Mouse (Mus musculus) liver, embryonic 14.5 days (tissue): ENCODE measurements around the gene Ucma. TPM values are rescaled to one million over a fixed set of nuclear protein-coding genes. Genes with fewer than 3 reads are reported as not detected.
"Not testable (repeated sequence)": the region's sequence is repeated elsewhere in the genome, so short reads cannot be mapped to it uniquely, and the experiment has no call there.

Experiments used
- ATAC-seq: fragments of 200-750 bp; cut with Nextera tagmentation; 2 replicates; pipeline ENCODE4 v1.8.0; 2017; ENCODE audit warnings: moderate number of reproducible peaks, mild to moderate bottlenecking, moderate library complexity; ENCODE audit not compliant: insufficient read depth
- DNase-seq, 3 experiments: peaks; one replicate each; pipeline ENCODE4 v3.0.0-alpha.2; 2012 to 2013; ENCODE audit warnings: low read depth in 3 of 3, low spot score in 3 of 3
- H3K27ac ChIP-seq: fragments of 300-500 bp; sonication (generic); 2 replicates; pipeline ENCODE4 v1.5.1; 2014; ENCODE audit warnings: moderate library complexity, mild to moderate bottlenecking, control low read depth, inconsistent platforms
- H3K27me3 ChIP-seq: fragments of 300-500 bp; sonication (generic); 2 replicates; pipeline ENCODE4 v1.6.1; 2014; ENCODE audit warnings: mild to moderate bottlenecking, low read length, moderate library complexity; ENCODE audit not compliant: control insufficient read depth, insufficient read depth
- H3K36me3 ChIP-seq: fragments of 300-500 bp; sonication (generic); replicated peaks from 2 replicates; pipeline ENCODE4 v1.6.1; 2014; ENCODE audit warnings: low read depth; ENCODE audit not compliant: control insufficient read depth, insufficient read depth
- H3K4me1 ChIP-seq, 2 experiments: fragments of 200-500 bp in 1 of 2; fragments of 300-500 bp in 1 of 2; sonication (generic) in 1 of 2; replicated peaks; 2 replicates each; pipeline ENCODE4 v1.6.1; 2012 to 2014; ENCODE audit warnings: antibody characterized with exemption in 1 of 2, inconsistent platforms in 1 of 2, low read length in 1 of 2; ENCODE audit not compliant: control insufficient read depth in 2 of 2, insufficient read depth in 2 of 2
- H3K4me2 ChIP-seq: fragments of 300-500 bp; sonication (generic); 2 replicates; pipeline ENCODE4 v1.6.1; 2014; ENCODE audit warnings: low read depth, mild to moderate bottlenecking, control low read depth, moderate library complexity
- H3K4me3 ChIP-seq, 2 experiments: fragments of 200-500 bp in 1 of 2; fragments of 300-500 bp in 1 of 2; sonication (generic) in 1 of 2; 2 replicates each; pipeline ENCODE4 v1.5.1; 2012 to 2014; ENCODE audit warnings: low read depth in 2 of 2, low read length in 2 of 2, mild to moderate bottlenecking in 2 of 2, control low read depth in 1 of 2, inconsistent platforms in 1 of 2, moderate library complexity in 1 of 2; ENCODE audit not compliant: insufficient read depth in 1 of 2
- H3K9ac ChIP-seq: fragments of 300-500 bp; sonication (generic); replicated peaks from 2 replicates; pipeline ENCODE4 v1.6.1; 2014; ENCODE audit warnings: mild to moderate bottlenecking, control low read depth, moderate library complexity
- H3K9me3 ChIP-seq: fragments of 300-500 bp; sonication (generic); 2 replicates; pipeline ENCODE4 v1.6.1; 2016; ENCODE audit warnings: low read length, mixed read lengths; ENCODE audit not compliant: control insufficient read depth
- CTCF ChIP-seq: IDR thresholded peaks from 2 replicates; pipeline ENCODE4 v1.5.1; 2016; ENCODE audit warnings: antibody characterized with exemption, low read depth, control low read depth
- EP300 ChIP-seq: IDR thresholded peaks from 2 replicates; pipeline ENCODE4 v1.6.1; 2016; ENCODE audit warnings: antibody characterized with exemption, low read depth
- WGBS: fragments of 180-500 bp; shearing (Covaris S2); extraction: QIAGEN DNeasy Blood & Tissue Kit; methylation state at CpG from one replicate; pipeline ENCODE4 v1.1.7; 2014; ENCODE audit not compliant: insufficient replicate concordance; 5-methylcytosine and 5-hydroxymethylcytosine counted together
- polyA plus RNA-seq, 2 experiments: library from polyadenylated mRNA; depleted of rRNA in 1 of 2; stranded (reverse) in 1 of 2; unstranded in 1 of 2; fragments of >200 nt; fragmentation: Nextera tagmentation in 1 of 2; extraction: Ambion mirVana in 1 of 2; gene quantifications; 2 replicates each; pipeline versions ENCODE4 v1.2.1 to v1.2.3; 2012 to 2014

The Ucma gene
- polyA plus RNA-seq, 2 experiments, result not detected

GRCm38 (mm10) chr2:4940861-4941260 is 35.1 kb upstream of the Ucma start:
- Histone ChIP-seq H3K9me3 (no peaks in the 10 kb centered on the region; the same call in 1 of the 2 replicates), H3K36me3 (no peaks in the 10 kb centered on the region; the same call in 1 of the 2 replicates), H3K27me3 (no peaks in the 10 kb centered on the region), H3K4me1 (no peaks in the 10 kb centered on the region), H3K9ac (no peak overlapping the region), H3K4me3 (no peak overlapping the region), H3K27ac (no peak overlapping the region), H3K4me2 (no peak overlapping the region)
- DNase-seq, result no peak
- no peak for TF ChIP-seq EP300
- no peak for ATAC-seq
- 68% methylated on average over 11 of the region's 11 CpGs for WGBS

DNA sequence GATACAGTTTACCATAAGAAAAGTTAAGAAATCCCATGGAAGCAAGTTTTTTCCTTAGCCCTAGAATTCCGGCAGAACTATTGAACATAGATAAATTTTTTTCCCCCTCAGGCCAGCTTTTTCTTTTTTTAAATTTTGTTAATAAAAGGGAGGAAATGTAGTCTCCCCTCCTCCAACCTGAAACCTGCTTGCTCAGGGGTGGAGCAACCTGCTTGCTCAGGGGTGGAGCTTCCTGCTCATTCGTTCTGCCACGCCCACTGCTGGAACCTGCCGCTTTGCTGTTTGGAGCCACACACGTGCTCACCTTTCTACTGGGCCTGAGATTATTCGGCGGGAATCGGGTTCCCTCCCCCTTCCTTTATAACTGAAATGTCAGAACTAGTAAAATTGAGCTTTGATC is 26.2 kb upstream of the Ucma start:
- not testable (repeated sequence) for DNase-seq, H3K27me3 ChIP-seq, H3K4me3 ChIP-seq, H3K36me3 ChIP-seq, H3K27ac ChIP-seq, H3K9ac ChIP-seq, H3K4me1 ChIP-seq, ATAC-seq, H3K9me3 ChIP-seq, H3K4me2 ChIP-seq
- WGBS, result 48% methylated on average over 8 of the region's 8 CpGs

- Histone ChIP-seq H3K27ac (no peak overlapping the region), H3K4me1 (no peaks in the 10 kb centered on the region), H3K4me3 (no peak overlapping the region), H3K36me3 (no peaks in the 10 kb centered on the region), H3K4me2 (no peak overlapping the region), H3K9ac (no peak overlapping the region), H3K27me3 (no peaks in the 10 kb centered on the region), H3K9me3 (no peaks in the 10 kb centered on the region)
- WGBS, result 76% methylated on average over 2 of the region's 2 CpGs
- ATAC-seq (no peak), DNase-seq (no peak)
- no peak for TF ChIP-seq EP300
- TF ChIP-seq CTCF, result no peak
Observed at GRCm38 (mm10) chr2:4950986-4951385, 24.9 kb upstream of the Ucma start.

DNA sequence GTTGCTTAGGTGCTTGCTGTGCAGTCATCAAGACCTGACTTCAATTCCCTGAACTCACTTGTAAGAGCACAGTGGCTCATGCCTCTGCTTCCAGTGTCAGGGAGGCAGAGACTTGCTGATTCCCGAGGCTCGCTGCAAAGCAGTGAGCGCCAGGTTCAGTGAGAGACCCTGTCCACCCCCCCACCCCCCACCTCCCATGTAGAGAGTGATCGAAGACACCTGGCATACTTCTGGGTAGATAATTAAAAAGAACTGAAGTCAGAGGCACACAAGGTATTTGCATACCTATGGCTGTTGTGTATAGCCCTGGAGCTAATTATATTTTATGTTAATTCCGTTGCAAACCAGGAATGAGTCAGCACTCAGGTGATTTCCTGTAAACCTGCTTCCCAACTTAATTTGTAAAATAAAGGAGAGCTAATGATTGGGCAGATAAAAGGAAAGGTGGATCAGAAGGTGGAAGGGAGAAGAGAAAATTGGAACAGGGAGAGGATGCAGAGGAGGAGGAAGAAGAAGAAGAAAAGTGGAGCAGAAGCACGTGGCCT is 21.6 kb upstream of the Ucma start:
- no peak for DNase-seq
- H3K27ac ChIP-seq, result no peak overlapping the region
- no peak overlapping the region for H3K4me3 ChIP-seq
- no peak overlapping the region for H3K4me2 ChIP-seq
- WGBS, result 67% methylated on average over 6 of the region's 6 CpGs
- H3K27me3 ChIP-seq, result no peaks in the 10 kb centered on the region
- H3K9ac ChIP-seq, result no peak overlapping the region
- TF ChIP-seq CTCF, result no peak
- no peak for TF ChIP-seq EP300
- H3K4me1 ChIP-seq, result no peaks in the 10 kb centered on the region
- H3K36me3 ChIP-seq, result no peaks in the 10 kb centered on the region
- no peak for ATAC-seq
- H3K9me3 ChIP-seq, result no peaks in the 10 kb centered on the region

DNA sequence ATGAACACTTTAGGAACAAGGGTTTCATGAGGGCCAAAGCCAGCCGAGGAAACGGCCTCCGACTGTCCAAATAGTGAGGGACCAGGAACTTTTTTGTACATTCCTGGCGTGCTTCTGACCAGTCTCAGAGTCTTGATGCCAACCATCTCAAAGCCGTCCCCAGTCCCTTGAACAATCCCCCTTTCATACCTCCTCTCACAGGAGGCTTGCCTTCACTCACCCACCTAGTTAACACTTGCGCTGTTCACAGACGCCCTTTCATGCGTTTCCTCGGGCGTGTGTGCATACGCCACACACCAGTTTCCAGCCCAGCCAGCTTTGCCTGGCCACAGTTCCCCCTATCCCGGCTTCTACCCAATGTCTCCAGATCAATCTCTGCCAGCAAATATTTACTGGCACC is 17.9 kb upstream of the Ucma start:
- DNase-seq (no peak), ATAC-seq (no peak)
- Histone ChIP-seq H3K4me1 (no peaks in the 10 kb centered on the region), H3K27ac (no peak overlapping the region), H3K4me2 (no peak overlapping the region), H3K4me3 (no peak overlapping the region), H3K36me3 (no peaks in the 10 kb centered on the region), H3K9ac (no peak overlapping the region), H3K9me3 (no peaks in the 10 kb centered on the region), H3K27me3 (no peaks in the 10 kb centered on the region)
- TF ChIP-seq CTCF (no peak), EP300 (no peak)
- WGBS, result 71% methylated on average over 12 of the region's 12 CpGs
